Mouse (Mus musculus): ENCODE data around the gene Alg9.

- TF ChIP-seq CTCF (IDR thresholded peaks at IDR 0.05; ENCODE audit: borderline replicate concordance, control insufficient read depth, extremely low read depth, insufficient read depth, low read length, poor library complexity), result no peak
- TF ChIP-seq POLR2A (IDR thresholded peaks at IDR 0.05; ENCODE audit: control insufficient read depth, extremely low read depth, insufficient read depth, low read length, poor library complexity), result no peak
Measured at GRCm38 (mm10) chr9:50821651-50822050, 46.8 kb downstream of the Alg9 start.

Measured in thymus, adult 2 months (tissue).